Mouse (Mus musculus) cerebellum, adult 2 months (tissue): ENCODE results near the gene Plxna4. TPM values are rescaled to one million over a fixed set of nuclear protein-coding genes. Genes with fewer than 3 reads are reported as not detected.

ENCODE experiments used
- DNase-seq, 2 experiments: peaks; one replicate each; pipeline ENCODE4 v3.0.0; 2021
- H3K27ac ChIP-seq: fragments of 200-500 bp; 2 replicates; pipeline ENCODE4 v1.5.1; 2012; ENCODE audit warnings: low read length, control low read depth, inconsistent platforms; ENCODE audit not compliant: insufficient read depth
- H3K27me3 ChIP-seq: fragments of 200-500 bp; 2 replicates; pipeline ENCODE4 v1.6.1; 2012; ENCODE audit warnings: inconsistent platforms, mild to moderate bottlenecking, low read length, moderate library complexity; ENCODE audit not compliant: control insufficient read depth, insufficient read depth
- H3K4me1 ChIP-seq: fragments of 200-500 bp; 2 replicates; pipeline ENCODE4 v1.6.1; 2011; ENCODE audit warnings: low read length; ENCODE audit not compliant: control insufficient read depth, insufficient read depth
- H3K4me3 ChIP-seq: fragments of 200-500 bp; replicated peaks from 2 replicates; pipeline ENCODE3; 2011; ENCODE audit warnings: mild to moderate bottlenecking, low read depth, low read length, control low read depth; ENCODE audit not compliant: insufficient read depth
- CTCF ChIP-seq: fragments of 200-500 bp; IDR thresholded peaks from 2 replicates; pipeline ENCODE4 v1.5.1; 2011; ENCODE audit warnings: low read depth, mild to moderate bottlenecking, control low read depth, low read length, moderate library complexity, borderline replicate concordance; ENCODE audit not compliant: insufficient read depth
- POLR2A ChIP-seq: fragments of 200-500 bp; IDR thresholded peaks from 2 replicates; pipeline ENCODE4 v1.6.1; 2011; ENCODE audit warnings: low read length, control low read depth, borderline replicate concordance; ENCODE audit not compliant: insufficient read depth
- WGBS: fragments of 180-500 bp; shearing (Covaris S2); methylation state at CpG from one replicate; pipeline ENCODE4 v1.1.7; 2018; 5-methylcytosine and 5-hydroxymethylcytosine counted together
- polyA plus RNA-seq: library from polyadenylated mRNA; depleted of rRNA; stranded (reverse); fragments of >200 nt; gene quantifications from 2 replicates; pipeline ENCODE4 v1.2.3, GENCODE M21; 2012

Plxna4 gene
- polyA plus RNA-seq, 1 experiment: 15.6 TPM

DNA sequence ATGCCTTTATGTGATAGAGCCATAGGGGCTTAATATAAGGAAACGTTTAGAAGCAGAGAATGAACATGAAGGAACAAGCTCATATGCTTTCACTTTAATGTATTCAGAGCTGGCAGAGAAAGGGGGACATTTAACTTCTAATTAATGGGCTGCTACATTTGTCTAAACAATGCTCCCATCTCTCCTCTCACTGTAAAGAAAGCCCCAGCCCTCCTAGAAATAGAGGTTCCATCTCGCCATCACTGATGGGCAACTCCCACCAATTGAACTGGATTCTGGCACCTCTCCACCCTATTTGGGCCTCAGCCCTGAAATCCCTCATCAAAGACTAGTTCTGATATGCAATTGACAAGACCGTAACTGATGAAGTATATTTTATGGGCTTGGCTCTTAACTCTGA is 167.4 kb downstream of the Plxna4 start:
- no peaks in the 10 kb centered on the region for H3K27me3 ChIP-seq
- no peaks in the 10 kb centered on the region for H3K4me1 ChIP-seq
- H3K27ac ChIP-seq: no peak overlapping the region
- 94% methylated on average over 3 of the region's 3 CpGs for WGBS
- TF ChIP-seq CTCF (no peak), POLR2A (no peak)
- no peak for DNase-seq
- no peak overlapping the region for H3K4me3 ChIP-seq

DNA sequence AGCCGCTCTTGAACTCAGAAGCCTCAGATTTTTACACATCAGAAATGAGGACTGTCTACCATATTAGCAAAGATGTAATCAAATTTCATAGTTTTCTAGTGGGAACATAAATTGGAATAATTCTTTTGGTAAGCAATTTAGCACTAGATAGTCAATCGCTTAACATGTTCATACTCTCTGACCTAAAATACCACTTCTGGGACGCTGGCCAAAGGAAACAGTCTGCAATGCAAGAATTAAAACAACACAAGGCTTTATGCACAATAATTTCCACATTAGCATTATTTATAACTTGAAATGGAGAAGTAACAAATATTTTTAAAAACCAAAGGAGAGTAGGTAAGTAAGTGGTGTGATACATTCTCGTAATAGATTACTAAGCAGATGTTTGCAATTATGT is 170.6 kb downstream of the Plxna4 start:
- WGBS: 79% methylated on average over 4 of the region's 4 CpGs
- no peaks in the 10 kb centered on the region for H3K4me1 ChIP-seq
- TF ChIP-seq POLR2A (no peak), CTCF (no peak)
- DNase-seq: no peak
- H3K27me3 ChIP-seq: no peaks in the 10 kb centered on the region
- H3K27ac ChIP-seq: no peak overlapping the region
- no peak overlapping the region for H3K4me3 ChIP-seq

DNA sequence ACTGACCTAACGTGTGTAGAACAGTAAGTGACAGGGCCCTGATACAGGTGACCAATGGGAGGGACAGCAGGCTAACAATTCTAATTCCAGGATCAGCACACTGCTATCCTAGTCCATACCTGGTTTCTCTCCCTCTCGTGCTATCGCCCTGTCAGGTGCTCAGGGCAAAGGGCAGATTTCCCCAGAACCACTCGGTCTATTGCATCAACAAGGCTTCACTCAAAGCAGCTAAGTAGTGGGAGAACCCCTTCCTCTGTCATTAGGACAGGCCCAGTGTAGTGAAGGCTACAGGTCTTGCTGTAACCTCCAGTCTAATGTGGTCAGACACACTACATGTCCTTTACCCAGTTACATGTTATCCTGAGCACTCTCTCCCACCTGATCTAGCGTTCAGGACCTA is 176.7 kb downstream of the Plxna4 start:
- no peak for TF ChIP-seq CTCF
- TF ChIP-seq POLR2A: no peak
- Histone ChIP-seq H3K27ac (no peak overlapping the region), H3K4me3 (no peak overlapping the region), H3K27me3 (no peaks in the 10 kb centered on the region), H3K4me1 (no peaks in the 10 kb centered on the region)
- no peak for DNase-seq
- WGBS: 96% methylated on average over 5 of the region's 5 CpGs

- WGBS: 79% methylated on average over 1 of the region's 1 CpGs
- DNase-seq: no peak
- H3K4me3 ChIP-seq: no peak overlapping the region
- H3K27ac ChIP-seq: no peak overlapping the region
- no peaks in the 10 kb centered on the region for H3K27me3 ChIP-seq
- H3K4me1 ChIP-seq: no peaks in the 10 kb centered on the region
- TF ChIP-seq POLR2A (no peak), CTCF (no peak)
Measured at GRCm38 (mm10) chr6:32409625-32410024, 178.4 kb downstream of the Plxna4 start.

- no peak overlapping the region for H3K4me3 ChIP-seq
- H3K27ac ChIP-seq: no peak overlapping the region
- WGBS: 58% methylated on average over 8 of the region's 8 CpGs
- DNase-seq: no peak
- H3K4me1 ChIP-seq: peaks cover 11% of the 10 kb centered on the region
- TF ChIP-seq CTCF: no peak
- no peaks in the 10 kb centered on the region for H3K27me3 ChIP-seq
Measured at GRCm38 (mm10) chr6:32407574-32408185, 180.3 kb downstream of the Plxna4 start.

DNA sequence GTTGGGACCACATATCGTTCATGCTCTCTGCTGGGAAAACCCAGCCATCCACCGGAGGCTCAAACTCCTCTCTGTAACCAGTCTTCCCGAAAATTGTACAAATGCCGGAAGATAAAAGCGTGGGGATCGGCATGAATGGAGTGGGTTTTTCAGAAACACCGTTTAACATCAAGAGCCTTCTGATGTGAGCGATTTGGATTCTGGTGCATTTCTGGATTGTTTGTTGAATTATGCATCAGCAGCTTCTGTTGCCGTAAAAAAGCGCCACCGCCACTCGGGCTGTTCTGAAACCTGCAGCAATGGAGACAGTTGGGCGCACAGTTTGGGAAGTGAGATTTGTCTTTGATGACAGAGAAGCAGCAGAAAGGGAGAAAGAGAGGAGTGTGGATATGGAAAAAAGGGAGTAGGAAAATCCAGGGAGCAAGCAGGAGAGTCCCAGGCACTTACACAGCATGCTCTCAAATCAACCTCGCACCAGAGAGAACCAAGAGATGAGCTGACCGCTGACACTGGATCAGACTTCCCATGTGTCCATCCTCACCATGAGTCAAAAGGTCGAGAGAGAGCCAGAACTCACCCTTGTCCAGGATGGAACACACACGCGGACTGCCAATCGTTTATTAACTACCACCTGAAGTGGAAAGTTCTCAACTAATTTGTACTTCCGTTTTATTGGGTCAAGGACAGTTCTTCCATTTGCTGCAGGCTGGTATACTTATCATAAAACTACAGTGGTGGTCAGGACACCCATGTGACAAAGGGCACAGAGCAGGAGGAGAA is 181.5 kb downstream of the Plxna4 start:
- no peak for DNase-seq
- WGBS: 92% methylated on average over 20 of the region's 20 CpGs
- no peak overlapping the region for H3K4me3 ChIP-seq
- no peak overlapping the region for H3K27ac ChIP-seq
- TF ChIP-seq POLR2A (no peak), CTCF (no peak)
- H3K4me1 ChIP-seq: peaks cover 16% of the 10 kb centered on the region
- no peaks in the 10 kb centered on the region for H3K27me3 ChIP-seq

DNA sequence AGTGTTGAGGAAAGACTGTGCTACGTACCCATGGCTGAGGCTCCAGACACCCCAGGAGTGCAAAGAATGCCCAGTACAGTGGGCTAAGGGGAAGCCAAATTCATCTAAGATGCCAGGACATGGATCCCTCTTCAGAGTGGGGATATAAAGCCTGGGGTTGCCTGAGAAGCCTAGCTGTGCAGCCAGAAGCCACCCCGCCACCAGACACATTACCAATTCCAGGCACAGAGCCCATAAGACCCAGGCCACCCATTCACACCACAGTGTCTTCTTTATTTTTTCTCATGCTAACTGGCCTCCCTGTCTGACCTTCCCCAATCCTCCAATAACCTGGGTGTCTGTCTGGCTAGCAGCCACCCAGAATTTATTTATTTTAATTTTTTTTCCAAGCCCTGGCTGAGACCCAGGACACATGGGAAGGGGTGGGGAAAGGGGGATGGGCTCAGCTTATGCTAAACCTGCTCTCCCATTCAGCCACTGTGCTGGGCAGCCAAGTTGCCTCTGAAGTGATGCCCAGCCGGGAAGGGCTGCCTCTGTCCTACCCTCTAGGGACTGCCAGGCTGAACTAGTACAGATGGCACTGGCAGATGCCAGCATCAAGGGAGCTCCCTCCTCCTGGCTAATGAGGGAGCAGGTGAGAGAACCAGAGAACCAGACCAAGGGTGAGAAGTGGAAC is 185.3 kb downstream of the Plxna4 start:
- no peak overlapping the region for H3K27ac ChIP-seq
- no peak overlapping the region for H3K4me3 ChIP-seq
- no peak for TF ChIP-seq POLR2A
- TF ChIP-seq CTCF: no peak
- DNase-seq: peak; percentile 61 to 78
- whole genome bisulfite sequencing: 58% methylated on average over 3 of the region's 3 CpGs
- H3K4me1 ChIP-seq: peaks cover 17% of the 10 kb centered on the region
- no peaks in the 10 kb centered on the region for H3K27me3 ChIP-seq
